Mouse (Mus musculus): ENCODE data around the gene Ier5. TPM values are rescaled to one million over a fixed set of nuclear protein-coding genes. Genes with fewer than 3 reads are reported as not detected.

The Ier5 gene
- polyA plus RNA-seq, 1 experiment from 2014 or later: 1.6 TPM

DNA sequence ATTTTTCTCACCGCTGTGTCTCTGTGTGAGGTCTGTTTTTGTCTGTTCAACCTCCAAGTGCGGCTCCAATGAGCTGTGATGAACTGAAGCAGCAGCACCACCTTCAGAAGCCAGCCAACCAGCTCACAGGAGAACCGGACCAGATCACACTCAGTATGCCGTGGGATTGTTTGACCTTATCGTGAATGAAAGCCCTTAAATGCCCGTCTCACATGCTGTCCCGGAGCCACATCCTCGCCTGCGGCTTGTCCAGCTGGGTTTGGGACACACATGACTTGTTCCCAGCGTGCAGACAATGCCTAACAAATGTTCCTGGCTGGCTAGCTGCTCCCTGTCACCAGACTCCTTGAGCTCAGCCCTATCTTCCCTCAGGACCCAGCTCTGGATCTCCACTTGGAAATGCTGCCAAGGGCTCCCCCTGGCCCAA lies 47.7 kb downstream of the Ier5 start:
- H3K36me3 ChIP-seq: no peaks in the 10 kb centered on the region
- no peaks in the 10 kb centered on the region for H3K9me3 ChIP-seq (replicated peaks)
- no peak overlapping the region for H3K27ac ChIP-seq
- ATAC-seq (ENCODE audit: low read depth): no peak
- H3K4me2 ChIP-seq: no peak overlapping the region
- DNase-seq: no peak
- H3K27me3 ChIP-seq: peaks cover 13% of the 10 kb centered on the region; the same call in 1 of the 2 replicates
- 65% methylated on average over 10 of the region's 10 CpGs for WGBS (ENCODE audit: insufficient replicate concordance)
- H3K4me3 ChIP-seq (replicated peaks): no peak overlapping the region
- H3K4me1 ChIP-seq (replicated peaks): peaks cover 26% of the 10 kb centered on the region
- no peak overlapping the region for H3K9ac ChIP-seq

DNA sequence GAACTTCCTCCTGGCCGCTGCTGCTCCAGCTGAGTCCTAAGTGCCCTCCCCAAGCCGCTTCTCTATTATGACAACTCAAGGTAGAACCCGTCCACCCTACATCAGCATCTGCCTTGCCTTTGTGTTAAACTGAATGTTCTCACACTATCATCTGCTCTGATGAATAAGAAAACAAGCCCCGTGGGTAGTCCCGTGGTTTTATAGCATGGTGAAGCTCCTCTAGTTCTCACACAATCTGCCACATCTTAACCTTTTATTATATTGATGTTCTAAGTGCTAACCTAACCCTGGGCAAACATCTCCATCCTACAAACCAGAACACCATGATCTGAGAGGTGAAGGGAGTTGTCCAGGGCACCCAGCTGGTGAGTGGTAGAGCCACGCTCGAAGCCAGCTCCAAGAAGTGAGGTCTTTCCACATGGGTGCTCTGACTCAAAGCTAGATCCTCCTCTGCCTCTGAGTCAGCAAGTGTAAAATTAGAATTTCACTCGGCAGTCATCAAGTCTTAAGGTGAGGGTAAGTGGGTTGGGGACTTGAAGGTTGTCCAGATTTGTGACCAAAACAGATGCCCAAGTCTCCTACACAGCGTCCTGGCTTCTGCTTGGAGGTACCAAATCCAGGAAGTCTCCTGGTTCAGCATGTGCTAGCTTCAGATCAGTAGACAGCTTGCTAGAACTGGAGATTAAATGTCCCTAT lies 48.4 kb downstream of the Ier5 start:
- WGBS (ENCODE audit: insufficient replicate concordance): 56% methylated on average over 9 of the region's 9 CpGs
- no peak overlapping the region for H3K4me2 ChIP-seq
- no peaks in the 10 kb centered on the region for H3K36me3 ChIP-seq
- DNase-seq (no peak), ATAC-seq (ENCODE audit: low read depth) (no peak)
- H3K9me3 ChIP-seq (replicated peaks): no peaks in the 10 kb centered on the region
- H3K27ac ChIP-seq: no peak overlapping the region
- H3K4me1 ChIP-seq (replicated peaks): peaks cover 21% of the 10 kb centered on the region
- H3K4me3 ChIP-seq (replicated peaks): no peak overlapping the region
- no peak overlapping the region for H3K9ac ChIP-seq
- H3K27me3 ChIP-seq: peaks cover 13% of the 10 kb centered on the region; the same call in 1 of the 2 replicates

GRCm38 (mm10) chr1:155050174-155050573 lies 49.3 kb downstream of the Ier5 start:
- WGBS (ENCODE audit: insufficient replicate concordance): 23% methylated on average over 5 of the region's 5 CpGs
- H3K4me3 ChIP-seq (replicated peaks): no peak overlapping the region
- H3K9ac ChIP-seq: peak overlapping the region; percentile 26; the same call in 1 of the 2 replicates
- 0 out of 2 replicates have a peak overlapping the region, but pooled peaks have one; percentile 2 for H3K4me2 ChIP-seq
- H3K36me3 ChIP-seq: no peaks in the 10 kb centered on the region
- no peak overlapping the region; the same call in 1 of the 2 replicates for H3K27ac ChIP-seq
- peaks cover 23% of the 10 kb centered on the region for H3K4me1 ChIP-seq (replicated peaks)
- no peaks in the 10 kb centered on the region for H3K9me3 ChIP-seq (replicated peaks)
- ATAC-seq (ENCODE audit: low read depth) (peak; percentile 61), DNase-seq (peak; percentile 49)
- H3K27me3 ChIP-seq: peaks cover 13% of the 10 kb centered on the region; the same call in 1 of the 2 replicates

- Histone ChIP-seq H3K4me3 (replicated peaks) (no peak overlapping the region), H3K27ac (no peak overlapping the region), H3K4me2 (no peak overlapping the region), H3K27me3 (peaks cover 9% of the 10 kb centered on the region; the same call in 1 of the 2 replicates), H3K9ac (no peak overlapping the region), H3K36me3 (no peaks in the 10 kb centered on the region), H3K9me3 (replicated peaks) (no peaks in the 10 kb centered on the region), H3K4me1 (replicated peaks) (peaks cover 26% of the 10 kb centered on the region)
- DNase-seq (peak; percentile 75), ATAC-seq (ENCODE audit: low read depth) (peak; percentile 73)
- WGBS (ENCODE audit: insufficient replicate concordance): 4% methylated on average over 5 of the region's 5 CpGs
These were observed 50.5 kb downstream of the Ier5 start for GRCm38 (mm10) chr1:155048947-155049346.

Other genes starting within 250 kb of the Ier5 start
- gene Cacna1e, start 215.1 kb downstream of the Ier5 start, polyA plus RNA-seq (2015; fragmentation: Nextera tagmentation; extraction: Ambion mirVana): 0.03 TPM in 2 replicates
- 0.37 and 0.56 TPM in 2 replicates for gene Mr1, start 47.2 kb upstream of the Ier5 start, polyA plus RNA-seq (2015; fragmentation: Nextera tagmentation; extraction: Ambion mirVana)
- gene Stx6, start 59.1 kb upstream of the Ier5 start, polyA plus RNA-seq (2015; fragmentation: Nextera tagmentation; extraction: Ambion mirVana): 10.8 and 12.5 TPM in 2 replicates
- gene BC034090, start 144.8 kb upstream of the Ier5 start, polyA plus RNA-seq (2015; fragmentation: Nextera tagmentation; extraction: Ambion mirVana): 0.13 and 0.28 TPM in 2 replicates

All from liver, embryonic 13.5 days (tissue).